Mouse (Mus musculus) intestine, postnatal 0 days (tissue): ENCODE results near the gene Vcl. TPM values are rescaled to one million over a fixed set of nuclear protein-coding genes. Genes with fewer than 3 reads are reported as not detected.

Source experiments
- ATAC-seq: fragments of 200-750 bp; cut with Nextera tagmentation; 2 replicates; pipeline ENCODE4 v1.8.0; 2017; ENCODE audit warnings: mild to moderate bottlenecking, moderate TSS enrichment, moderate library complexity
- H3K27ac ChIP-seq: fragments of 300-500 bp; sonication (generic); 2 replicates; pipeline ENCODE4 v1.5.1; 2014; ENCODE audit warnings: mild to moderate bottlenecking, low read depth, low read length, moderate library complexity
- H3K27me3 ChIP-seq: fragments of 300-500 bp; sonication (generic); replicated peaks from 2 replicates; pipeline ENCODE4 v1.6.1; 2014; ENCODE audit warnings: low read length, mixed read lengths; ENCODE audit not compliant: control insufficient read depth, insufficient read depth
- H3K36me3 ChIP-seq: fragments of 300-500 bp; sonication (generic); 2 replicates; pipeline ENCODE4 v1.6.1; 2014; ENCODE audit warnings: mild to moderate bottlenecking, moderate library complexity; ENCODE audit not compliant: control insufficient read depth, insufficient read depth
- H3K4me1 ChIP-seq: fragments of 300-500 bp; sonication (generic); replicated peaks from 2 replicates; pipeline ENCODE4 v1.6.1; 2014; ENCODE audit warnings: antibody characterized with exemption, low read length, mixed read lengths; ENCODE audit not compliant: control insufficient read depth, insufficient read depth
- H3K4me2 ChIP-seq: fragments of 300-500 bp; sonication (generic); replicated peaks from 2 replicates; pipeline ENCODE4 v1.6.1; 2014; ENCODE audit warnings: low read depth, mild to moderate bottlenecking, moderate library complexity
- H3K4me3 ChIP-seq: fragments of 300-500 bp; sonication (generic); 2 replicates; pipeline ENCODE4 v1.5.1; 2014; ENCODE audit warnings: low read depth, low read length
- H3K9ac ChIP-seq: fragments of 300-500 bp; sonication (generic); 2 replicates; pipeline ENCODE4 v1.6.1; 2014; ENCODE audit warnings: mild to moderate bottlenecking, low read depth, low read length
- H3K9me3 ChIP-seq: fragments of 300-500 bp; sonication (generic); 2 replicates; pipeline ENCODE4 v1.6.1; 2016; ENCODE audit warnings: mixed run types; ENCODE audit not compliant: control insufficient read depth
- CTCF ChIP-seq: sonication (generic); IDR thresholded peaks from 2 replicates; pipeline ENCODE4 v1.5.1; 2016; ENCODE audit warnings: low read depth, mild to moderate bottlenecking, control low read depth, antibody characterized with exemption, moderate library complexity
- WGBS: fragments of 180-500 bp; shearing (Covaris S2); extraction: QIAGEN DNeasy Blood & Tissue Kit; methylation state at CpG from one replicate; pipeline ENCODE4 v1.1.7; 2014; 5-methylcytosine and 5-hydroxymethylcytosine counted together
- polyA plus RNA-seq: library from polyadenylated mRNA; unstranded; fragments of >200 nt; fragmentation: Nextera tagmentation; extraction: Ambion mirVana; gene quantifications from 2 replicates; pipeline ENCODE4 v1.2.1, GENCODE M21; 2015

Gene Vcl
- 33.8 and 33.9 TPM in 2 replicates for polyA plus RNA-seq

DNA sequence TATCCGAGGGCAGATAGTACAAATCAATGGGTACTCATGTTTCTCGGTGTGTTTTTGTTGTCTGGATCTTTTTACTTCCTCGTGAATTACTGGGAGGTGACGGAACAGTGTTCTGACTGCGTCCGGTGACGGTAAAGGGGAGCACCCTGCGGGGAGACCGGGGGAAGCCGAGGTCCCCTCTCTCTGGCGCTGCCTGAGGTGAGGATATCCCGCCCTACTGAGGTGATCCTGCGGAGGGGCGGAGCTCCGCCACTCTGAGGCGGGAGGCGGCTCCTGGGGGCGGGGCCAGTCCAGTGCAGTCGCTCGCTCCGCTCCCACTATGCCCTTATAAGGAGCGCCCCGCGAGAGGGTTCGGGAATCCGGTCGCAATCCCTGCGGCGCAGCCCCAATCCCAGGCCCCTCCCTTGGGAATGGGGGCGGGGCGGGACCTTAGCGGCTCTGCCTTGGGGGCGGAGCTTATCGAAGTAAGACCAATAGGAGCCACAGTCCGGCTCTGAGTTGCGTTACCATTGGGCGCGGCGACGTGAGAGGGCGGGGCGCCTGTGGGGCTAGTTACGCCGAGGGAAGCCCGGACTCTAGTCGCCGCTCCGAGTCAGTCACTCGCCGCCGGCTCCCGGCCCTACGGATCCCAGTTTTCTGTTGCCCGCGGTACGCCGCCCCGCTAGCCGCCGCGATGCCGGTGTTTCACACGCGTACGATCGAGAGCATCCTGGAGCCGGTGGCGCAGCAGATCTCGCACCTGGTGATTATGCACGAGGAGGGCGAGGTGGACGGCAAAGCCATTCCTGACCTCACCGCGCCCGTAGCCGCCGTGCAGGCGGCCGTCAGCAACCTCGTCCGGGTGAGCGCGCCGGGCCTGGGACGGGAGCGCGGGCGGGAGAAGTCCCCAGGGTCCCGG is at the start of gene Vcl:
TSS of gene Vcl (plus strand) at position 551 of the 898 bp plus-strand sequence.
- TF ChIP-seq CTCF, result 0 out of 2 replicates have a peak, but pooled peaks have one; percentile 1
- under 1% methylated on average over 84 of the region's 89 CpGs for WGBS
- H3K4me3 ChIP-seq, result peak within 1 kb of the TSS; percentile 89
- peak within 1 kb of the TSS; percentile 93 for H3K27ac ChIP-seq
- peak within 1 kb of the TSS; percentile 87 for H3K9ac ChIP-seq
- 0 out of 2 replicates have a peak, but pooled peaks cover 6% of the 10 kb centered on the region for H3K4me1 ChIP-seq
- H3K36me3 ChIP-seq, result no peaks in the 10 kb centered on the region
- peak within 1 kb of the TSS; percentile 80 for H3K4me2 ChIP-seq
- no peaks in the 10 kb centered on the region for H3K9me3 ChIP-seq
- peak; percentile 99 for ATAC-seq
- no peaks in the 10 kb centered on the region for H3K27me3 ChIP-seq

DNA sequence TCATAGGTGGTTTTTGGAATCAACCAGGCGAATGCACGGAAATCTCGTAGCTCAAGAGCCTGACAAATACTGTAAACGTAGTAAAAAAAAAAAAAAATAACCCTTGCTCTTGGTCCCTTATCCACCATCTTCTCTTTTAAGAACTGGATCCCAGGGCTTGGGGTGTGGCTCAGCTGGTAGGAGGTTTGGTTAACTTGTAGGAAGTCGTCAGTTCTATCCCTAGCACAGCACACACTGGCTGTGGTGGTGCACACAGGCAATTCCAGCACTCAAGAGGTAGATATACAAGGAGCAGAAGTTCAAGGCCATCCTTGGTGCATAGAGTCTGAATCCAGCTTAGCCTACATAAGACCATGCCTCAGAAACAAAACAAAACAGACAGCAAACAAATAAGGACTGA is 44.5 kb upstream of the Vcl start:
- Histone ChIP-seq H3K27ac (peak overlapping the region; percentile 3; the same call in 1 of the 2 replicates), H3K4me2 (0 out of 2 replicates have a peak overlapping the region, but pooled peaks have one; percentile 17), H3K27me3 (no peaks in the 10 kb centered on the region), H3K4me1 (0 out of 2 replicates have a peak, but pooled peaks cover 7% of the 10 kb centered on the region), H3K9me3 (no peaks in the 10 kb centered on the region), H3K9ac (no peak overlapping the region), H3K36me3 (no peaks in the 10 kb centered on the region), H3K4me3 (no peak overlapping the region)
- no peak for TF ChIP-seq CTCF
- 71% methylated on average over 5 of the region's 5 CpGs for WGBS
- ATAC-seq, result no peak

- peak overlapping the region; percentile 3; the same call in 1 of the 2 replicates for H3K27ac ChIP-seq
- H3K4me2 ChIP-seq, result 0 out of 2 replicates have a peak overlapping the region, but pooled peaks have one; percentile 17
- no peak for TF ChIP-seq CTCF
- WGBS, result 22% methylated on average over 10 of the region's 10 CpGs
- H3K4me3 ChIP-seq, result no peak overlapping the region
- no peaks in the 10 kb centered on the region for H3K36me3 ChIP-seq
- H3K27me3 ChIP-seq, result no peaks in the 10 kb centered on the region
- H3K9ac ChIP-seq, result no peak overlapping the region
- ATAC-seq, result peak; percentile 63
- 0 out of 2 replicates have a peak, but pooled peaks cover 7% of the 10 kb centered on the region for H3K4me1 ChIP-seq
- no peaks in the 10 kb centered on the region for H3K9me3 ChIP-seq
These were observed 43.9 kb upstream of the Vcl start for GRCm38 (mm10) chr14:20885091-20885888.

GRCm38 (mm10) chr14:20886266-20886665 is 42.9 kb upstream of the Vcl start:
- Histone ChIP-seq H3K9ac (no peak overlapping the region), H3K27me3 (no peaks in the 10 kb centered on the region), H3K36me3 (no peaks in the 10 kb centered on the region), H3K9me3 (no peaks in the 10 kb centered on the region), H3K4me1 (0 out of 2 replicates have a peak, but pooled peaks cover 7% of the 10 kb centered on the region), H3K4me3 (no peak overlapping the region), H3K27ac (no peak overlapping the region), H3K4me2 (no peak overlapping the region)
- 63% methylated on average over 4 of the region's 4 CpGs for WGBS
- ATAC-seq, result no peak
- TF ChIP-seq CTCF, result peak; percentile 54

DNA sequence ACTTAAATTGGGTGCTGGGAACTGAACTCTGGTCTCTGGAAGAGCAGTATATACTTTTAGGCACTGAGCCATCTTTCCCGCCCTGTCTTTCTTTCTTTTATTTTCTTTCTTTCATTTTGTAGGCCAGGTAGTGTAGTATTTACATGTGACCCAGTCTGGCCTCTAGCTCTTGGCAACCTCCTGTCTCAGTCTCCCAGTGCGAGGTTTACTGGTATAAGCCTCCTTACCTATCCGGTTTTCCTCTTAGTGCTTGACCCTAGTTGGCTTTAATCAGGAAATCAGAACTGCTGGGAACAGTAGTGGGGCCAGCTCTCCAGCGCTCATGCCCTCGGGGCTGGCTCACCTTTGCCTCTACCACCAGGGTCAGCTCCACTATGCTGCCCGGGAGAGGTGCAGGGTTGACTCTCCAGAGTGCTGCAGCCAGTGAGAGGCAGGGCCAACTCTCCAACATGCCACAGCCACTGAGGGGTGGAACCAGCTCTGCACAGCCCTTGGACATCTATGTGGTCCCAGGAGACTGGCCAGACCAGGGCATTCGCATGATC is 41.6 kb upstream of the Vcl start:
- no peaks in the 10 kb centered on the region for H3K36me3 ChIP-seq
- no peak overlapping the region for H3K4me3 ChIP-seq
- 0 out of 2 replicates have a peak, but pooled peaks cover 7% of the 10 kb centered on the region for H3K4me1 ChIP-seq
- TF ChIP-seq CTCF, result no peak
- H3K9ac ChIP-seq, result no peak overlapping the region
- no peak for ATAC-seq
- H3K27me3 ChIP-seq, result no peaks in the 10 kb centered on the region
- H3K27ac ChIP-seq, result no peak overlapping the region
- H3K4me2 ChIP-seq, result no peak overlapping the region
- 85% methylated on average over 7 of the region's 7 CpGs for WGBS
- H3K9me3 ChIP-seq, result no peaks in the 10 kb centered on the region
